Mouse (Mus musculus) hindbrain, embryonic 13.5 days (tissue): Measurements from ENCODE around the gene Rgs2. TPM values are rescaled to one million over a fixed set of nuclear protein-coding genes. Genes with fewer than 3 reads are reported as not detected.

Experiments
- ATAC-seq: fragments of 200-750 bp; cut with Nextera tagmentation; 2 replicates; pipeline ENCODE4 v1.8.0; 2017; ENCODE audit warnings: moderate TSS enrichment; ENCODE audit not compliant: low FRiP score
- H3K27ac ChIP-seq: fragments of 300-500 bp; sonication (generic); 2 replicates; pipeline ENCODE4 v1.5.1; 2015; ENCODE audit warnings: inconsistent platforms, mild to moderate bottlenecking, moderate library complexity
- H3K27me3 ChIP-seq: fragments of 300-500 bp; sonication (generic); 2 replicates; pipeline ENCODE4 v1.6.1; 2015; ENCODE audit warnings: mild to moderate bottlenecking, inconsistent platforms
- H3K36me3 ChIP-seq: fragments of 300-500 bp; sonication (generic); 2 replicates; pipeline ENCODE4 v1.6.1; 2015; ENCODE audit warnings: mild to moderate bottlenecking, inconsistent platforms
- H3K4me1 ChIP-seq: fragments of 300-500 bp; sonication (generic); replicated peaks from 2 replicates; pipeline ENCODE4 v1.6.1; 2015; ENCODE audit warnings: inconsistent platforms
- H3K4me2 ChIP-seq: fragments of 300-500 bp; sonication (generic); 2 replicates; pipeline ENCODE4 v1.6.1; 2015; ENCODE audit warnings: inconsistent platforms, mild to moderate bottlenecking, moderate library complexity
- H3K4me3 ChIP-seq: fragments of 300-500 bp; sonication (generic); 2 replicates; pipeline ENCODE4 v1.5.1; 2015; ENCODE audit warnings: mild to moderate bottlenecking, inconsistent platforms
- H3K9ac ChIP-seq: fragments of 300-500 bp; sonication (generic); 2 replicates; pipeline ENCODE4 v1.6.1; 2015; ENCODE audit warnings: mild to moderate bottlenecking, inconsistent platforms
- H3K9me3 ChIP-seq: fragments of 300-500 bp; sonication (generic); 2 replicates; pipeline ENCODE4 v1.6.1; 2016; ENCODE audit warnings: inconsistent platforms
- WGBS: fragments of 180-500 bp; shearing (Covaris S2); methylation state at CpG from one replicate; pipeline ENCODE4 v1.1.7; 2015; 5-methylcytosine and 5-hydroxymethylcytosine counted together
- polyA plus RNA-seq: library from polyadenylated mRNA; unstranded; fragments of >200 nt; fragmentation: Nextera tagmentation; extraction: Ambion mirVana; gene quantifications from 2 replicates; pipeline ENCODE4 v1.2.1, GENCODE M21; 2015

The Rgs2 gene
- 132 and 135 TPM in 2 replicates for polyA plus RNA-seq

- Histone ChIP-seq H3K4me2 (peak within 1 kb of the TSS; percentile 92), H3K9me3 (no peaks in the 10 kb centered on the region), H3K27ac (peak within 1 kb of the TSS; percentile 92), H3K36me3 (peaks cover 18% of the 10 kb centered on the region), H3K4me3 (peak within 1 kb of the TSS; percentile 75), H3K9ac (peak within 1 kb of the TSS; percentile 89), H3K4me1 (peaks cover 34% of the 10 kb centered on the region), H3K27me3 (no peaks in the 10 kb centered on the region)
- WGBS, result under 1% methylated on average over 57 of the region's 57 CpGs
- ATAC-seq, result peak; percentile 99
These were observed at the start of gene Rgs2 for GRCm38 (mm10) chr1:144003904-144004740. Gene Rgs2 (minus strand): TSS chr1:144004161.

GRCm38 (mm10) chr1:144053401-144053800 is 49.4 kb upstream of the Rgs2 start:
- Histone ChIP-seq H3K9ac (no peak overlapping the region), H3K9me3 (no peaks in the 10 kb centered on the region), H3K4me1 (no peaks in the 10 kb centered on the region), H3K4me3 (no peak overlapping the region), H3K4me2 (no peak overlapping the region), H3K36me3 (no peaks in the 10 kb centered on the region), H3K27ac (no peak overlapping the region), H3K27me3 (no peaks in the 10 kb centered on the region)
- ATAC-seq, result no peak
- 89% methylated on average over 4 of the region's 4 CpGs for WGBS

GRCm38 (mm10) chr1:144041826-144042225 is 37.9 kb upstream of the Rgs2 start:
- 95% methylated on average over 2 of the region's 2 CpGs for WGBS

GRCm38 (mm10) chr1:144033498-144033897 is 29.5 kb upstream of the Rgs2 start:
- ATAC-seq, result no peak
- H3K36me3 ChIP-seq, result no peaks in the 10 kb centered on the region
- H3K4me3 ChIP-seq, result no peak overlapping the region
- no peak overlapping the region for H3K27ac ChIP-seq
- 73% methylated on average over 1 of the region's 1 CpGs for WGBS
- no peak overlapping the region for H3K9ac ChIP-seq
- no peaks in the 10 kb centered on the region for H3K27me3 ChIP-seq
- H3K4me1 ChIP-seq, result 0 out of 2 replicates have a peak, but pooled peaks cover 2% of the 10 kb centered on the region
- no peak overlapping the region for H3K4me2 ChIP-seq
- no peaks in the 10 kb centered on the region for H3K9me3 ChIP-seq

More at GRCm38 (mm10) chr1:144041826-144042225, 37.9 kb upstream of the Rgs2 start:
- Histone ChIP-seq H3K4me2 (no peak overlapping the region), H3K9ac (no peak overlapping the region), H3K4me3 (no peak overlapping the region), H3K36me3 (no peaks in the 10 kb centered on the region), H3K4me1 (no peaks in the 10 kb centered on the region), H3K27ac (no peak overlapping the region), H3K27me3 (no peaks in the 10 kb centered on the region), H3K9me3 (no peaks in the 10 kb centered on the region)
- ATAC-seq, result no peak

- no peak overlapping the region for H3K4me2 ChIP-seq
- no peaks in the 10 kb centered on the region for H3K27me3 ChIP-seq
- 0 out of 2 replicates have a peak, but pooled peaks have one; percentile 66 for ATAC-seq
- no peaks in the 10 kb centered on the region for H3K36me3 ChIP-seq
- H3K9ac ChIP-seq, result no peak overlapping the region
- 0 out of 2 replicates have a peak, but pooled peaks cover 2% of the 10 kb centered on the region for H3K4me1 ChIP-seq
- no peak overlapping the region for H3K4me3 ChIP-seq
- no peak overlapping the region for H3K27ac ChIP-seq
- H3K9me3 ChIP-seq, result no peaks in the 10 kb centered on the region
- WGBS, result 57% methylated on average over 6 of the region's 6 CpGs
These were observed 26.5 kb upstream of the Rgs2 start for GRCm38 (mm10) chr1:144030499-144030898.

- no peaks in the 10 kb centered on the region for H3K36me3 ChIP-seq
- no peak overlapping the region for H3K4me3 ChIP-seq
- H3K4me1 ChIP-seq, result 0 out of 2 replicates have a peak, but pooled peaks cover 2% of the 10 kb centered on the region
- no peak overlapping the region for H3K9ac ChIP-seq
- H3K9me3 ChIP-seq, result no peaks in the 10 kb centered on the region
- H3K27me3 ChIP-seq, result no peaks in the 10 kb centered on the region
- 95% methylated on average over 10 of the region's 10 CpGs for WGBS
- no peak overlapping the region for H3K27ac ChIP-seq
- ATAC-seq, result no peak
- H3K4me2 ChIP-seq, result no peak overlapping the region
These were observed 25.7 kb upstream of the Rgs2 start for GRCm38 (mm10) chr1:144029679-144030078.

- Histone ChIP-seq H3K4me3 (no peak overlapping the region), H3K4me1 (no peaks in the 10 kb centered on the region), H3K4me2 (no peak overlapping the region), H3K27ac (no peak overlapping the region), H3K9me3 (no peaks in the 10 kb centered on the region), H3K9ac (no peak overlapping the region), H3K27me3 (no peaks in the 10 kb centered on the region), H3K36me3 (no peaks in the 10 kb centered on the region)
- 61% methylated on average over 7 of the region's 7 CpGs for WGBS
- no peak for ATAC-seq
These were observed 14.5 kb upstream of the Rgs2 start for GRCm38 (mm10) chr1:144018417-144018958.

GRCm38 (mm10) chr1:144013913-144014312 is 10.0 kb upstream of the Rgs2 start:
- Histone ChIP-seq H3K9ac (no peak overlapping the region), H3K27ac (no peak overlapping the region), H3K4me2 (no peak overlapping the region), H3K9me3 (no peaks in the 10 kb centered on the region), H3K4me1 (no peaks in the 10 kb centered on the region), H3K27me3 (no peaks in the 10 kb centered on the region), H3K4me3 (no peak overlapping the region), H3K36me3 (no peaks in the 10 kb centered on the region)
- ATAC-seq, result no peak

- 77% methylated on average over 6 of the region's 6 CpGs for WGBS
These were observed 3.4 kb upstream of the Rgs2 start for GRCm38 (mm10) chr1:144007341-144007740.

GRCm38 (mm10) chr1:144006542-144006941 is 2.6 kb upstream of the Rgs2 start:
- Histone ChIP-seq H3K4me1 (peaks cover 22% of the 10 kb centered on the region), H3K4me3 (peak overlapping the region; percentile 11; the same call in 1 of the 2 replicates), H3K27me3 (no peaks in the 10 kb centered on the region), H3K36me3 (peaks cover 5% of the 10 kb centered on the region), H3K27ac (peak overlapping the region; percentile 23; the same call in 1 of the 2 replicates), H3K4me2 (peak overlapping the region; percentile 41), H3K9me3 (no peaks in the 10 kb centered on the region), H3K9ac (0 out of 2 replicates have a peak overlapping the region, but pooled peaks have one; percentile 24)
- WGBS, result 2% methylated on average over 8 of the region's 8 CpGs
- no peak for ATAC-seq

More at GRCm38 (mm10) chr1:144007341-144007740, 3.4 kb upstream of the Rgs2 start:
- H3K9ac ChIP-seq, result no peak overlapping the region
- H3K9me3 ChIP-seq, result no peaks in the 10 kb centered on the region
- H3K4me1 ChIP-seq, result peaks cover 14% of the 10 kb centered on the region
- H3K4me3 ChIP-seq, result no peak overlapping the region
- ATAC-seq, result no peak
- no peak overlapping the region for H3K27ac ChIP-seq
- no peak overlapping the region for H3K4me2 ChIP-seq
- H3K27me3 ChIP-seq, result no peaks in the 10 kb centered on the region
- H3K36me3 ChIP-seq, result no peaks in the 10 kb centered on the region; the same call in 1 of the 2 replicates

- H3K4me3 ChIP-seq, result no peak overlapping the region
- H3K9ac ChIP-seq, result no peak overlapping the region
- H3K36me3 ChIP-seq, result peaks cover 14% of the 10 kb centered on the region
- H3K4me2 ChIP-seq, result no peak overlapping the region
- H3K9me3 ChIP-seq, result no peaks in the 10 kb centered on the region
- H3K4me1 ChIP-seq, result peaks cover 30% of the 10 kb centered on the region
- ATAC-seq, result no peak
- H3K27me3 ChIP-seq, result no peaks in the 10 kb centered on the region
- H3K27ac ChIP-seq, result no peak overlapping the region
These were observed 1.7 kb upstream of the Rgs2 start for GRCm38 (mm10) chr1:144005648-144006047.

GRCm38 (mm10) chr1:144004741-144005140 is 780 bp upstream of the Rgs2 start:
- Histone ChIP-seq H3K27me3 (no peaks in the 10 kb centered on the region), H3K9ac (peak overlapping the region; percentile 78), H3K4me1 (peaks cover 30% of the 10 kb centered on the region), H3K4me3 (peak overlapping the region; percentile 75), H3K9me3 (no peaks in the 10 kb centered on the region), H3K4me2 (peak overlapping the region; percentile 92), H3K36me3 (peaks cover 18% of the 10 kb centered on the region), H3K27ac (peak overlapping the region; percentile 92)
- peak; percentile 5 for ATAC-seq
- 4% methylated on average over 9 of the region's 9 CpGs for WGBS
